Mouse (Mus musculus) limb, embryonic 12.5 days (tissue): Measurements from ENCODE around the gene Atp2c2. TPM values are rescaled to one million over a fixed set of nuclear protein-coding genes. Genes with fewer than 3 reads are reported as not detected.
A peak's percentile ranks its signal among the peaks of the same experiment; 100 is the strongest.

Source experiments
- ATAC-seq: fragments of 200-750 bp; cut with Nextera tagmentation; 2 replicates; pipeline ENCODE4 v1.8.0; 2017; ENCODE audit warnings: low read depth, moderate TSS enrichment; ENCODE audit not compliant: insufficient number of reproducible peaks, insufficient read depth, low FRiP score, low TSS enrichment
- H3K27ac ChIP-seq: fragments of 300-500 bp; sonication (generic); 2 replicates; pipeline ENCODE4 v1.5.1; 2016; ENCODE audit warnings: mild to moderate bottlenecking, moderate library complexity
- H3K27me3 ChIP-seq: fragments of 300-500 bp; sonication (generic); 2 replicates; pipeline ENCODE4 v1.6.1; 2016; ENCODE audit warnings: mild to moderate bottlenecking, moderate library complexity
- H3K36me3 ChIP-seq: fragments of 300-500 bp; sonication (generic); 2 replicates; pipeline ENCODE4 v1.6.1; 2016; ENCODE audit warnings: mild to moderate bottlenecking, moderate library complexity
- H3K4me1 ChIP-seq: fragments of 300-500 bp; sonication (generic); replicated peaks from 2 replicates; pipeline ENCODE4 v1.6.1; 2016
- H3K4me2 ChIP-seq: fragments of 300-500 bp; sonication (generic); 2 replicates; pipeline ENCODE4 v1.6.1; 2016; ENCODE audit warnings: mild to moderate bottlenecking, moderate library complexity
- H3K4me3 ChIP-seq: fragments of 300-500 bp; sonication (generic); replicated peaks from 2 replicates; pipeline ENCODE4 v1.5.1; 2016; ENCODE audit warnings: mild to moderate bottlenecking
- H3K9ac ChIP-seq: fragments of 300-500 bp; sonication (generic); replicated peaks from 2 replicates; pipeline ENCODE4 v1.6.1; 2016; ENCODE audit warnings: mild to moderate bottlenecking, moderate library complexity
- H3K9me3 ChIP-seq: fragments of 300-500 bp; sonication (generic); 2 replicates; pipeline ENCODE4 v1.6.1; 2016; ENCODE audit warnings: mild to moderate bottlenecking, moderate library complexity
- WGBS: fragments of 180-500 bp; shearing (Covaris S2); methylation state at CpG from one replicate; pipeline ENCODE4 v1.1.7; 2016; 5-methylcytosine and 5-hydroxymethylcytosine counted together
- polyA plus RNA-seq: library from polyadenylated mRNA; unstranded; fragments of >200 nt; fragmentation: Nextera tagmentation; extraction: Ambion mirVana; gene quantifications from 2 replicates; pipeline ENCODE4 v1.2.1, GENCODE M21; 2016

Gene Atp2c2
- polyA plus RNA-seq, 1 experiment from 2014 or later: 1.9 TPM

DNA sequence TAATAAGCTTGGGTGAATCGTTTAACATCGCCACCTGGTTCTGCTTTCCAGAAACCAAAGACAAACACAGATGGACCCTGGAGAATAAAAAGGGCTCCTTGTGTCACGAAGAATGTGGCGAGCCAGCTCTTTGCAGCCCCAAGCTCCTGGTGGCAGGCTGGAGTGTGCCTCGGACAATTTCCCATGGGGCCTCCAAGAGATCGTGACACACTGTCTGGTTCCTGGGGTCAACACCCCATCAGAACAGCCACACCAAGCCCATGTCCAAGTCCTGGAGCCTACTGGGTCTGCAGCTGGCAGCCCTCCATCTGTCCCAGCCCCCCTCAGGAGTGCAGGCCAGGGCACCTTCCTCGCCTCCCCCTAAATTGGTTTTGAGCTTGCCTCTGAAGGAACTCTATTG is 78.0 kb downstream of the Atp2c2 start:
- H3K27ac ChIP-seq: peak overlapping the region; percentile 89
- 0 out of 2 replicates have a peak, but pooled peaks cover 2% of the 10 kb centered on the region for H3K9me3 ChIP-seq
- ATAC-seq: 0 out of 2 replicates have a peak, but pooled peaks have one; percentile 1
- H3K4me2 ChIP-seq: peak overlapping the region; percentile 90
- H3K4me3 ChIP-seq: peak overlapping the region; percentile 59
- H3K36me3 ChIP-seq: 0 out of 2 replicates have a peak, but pooled peaks cover 3% of the 10 kb centered on the region
- no peaks in the 10 kb centered on the region for H3K27me3 ChIP-seq
- peak overlapping the region; percentile 69 for H3K9ac ChIP-seq
- WGBS: 13% methylated on average over 7 of the region's 7 CpGs
- H3K4me1 ChIP-seq: peaks cover 20% of the 10 kb centered on the region

GRCm38 (mm10) chr8:119778263-119778662 is 78.5 kb downstream of the Atp2c2 start, which contains the start of gene Tldc1:
TSS of gene Tldc1 (minus strand) at chr8:119778416.
- under 1% methylated on average over 18 of the region's 18 CpGs for WGBS
- peak; percentile 91 for ATAC-seq

DNA sequence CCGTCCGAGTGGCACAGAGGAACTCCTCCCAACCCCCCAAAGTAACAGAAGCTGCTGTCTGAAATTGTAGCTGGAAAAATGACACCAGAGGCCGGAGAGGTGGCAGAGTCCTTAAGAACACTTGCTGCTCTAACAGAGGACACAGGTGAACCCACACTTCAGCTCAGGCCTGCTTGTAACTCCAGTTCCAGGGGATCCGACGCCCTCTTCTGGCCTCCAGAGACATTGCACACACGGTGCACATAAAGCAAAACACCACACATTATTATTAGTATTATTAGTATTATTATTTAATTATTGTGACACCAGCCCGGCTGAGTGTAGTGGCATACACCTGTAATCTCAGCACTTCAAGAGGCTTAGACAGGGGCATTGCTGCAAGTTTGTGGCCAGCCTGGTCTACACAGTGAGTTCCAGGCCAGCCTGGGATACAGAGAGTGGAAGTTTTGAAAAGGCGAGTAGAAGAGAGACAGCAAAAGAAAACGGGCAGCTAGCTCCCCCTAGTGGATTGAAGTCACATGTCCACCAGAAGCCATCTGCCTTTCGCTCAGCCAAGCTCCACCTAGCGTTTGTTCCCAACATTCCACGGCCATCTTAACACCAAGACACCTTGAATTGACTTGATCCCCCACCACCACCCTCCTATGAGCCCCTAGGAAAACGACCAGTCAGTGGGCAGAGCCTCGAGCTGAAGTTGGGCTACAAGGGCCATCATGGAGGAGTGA is 79.4 kb downstream of the Atp2c2 start:
- WGBS: 23% methylated on average over 14 of the region's 14 CpGs
- Histone ChIP-seq H3K9ac (no peak overlapping the region), H3K27me3 (no peaks in the 10 kb centered on the region)

More at GRCm38 (mm10) chr8:119778263-119778662, 78.5 kb downstream of the Atp2c2 start, which contains the start of gene Tldc1:
- Histone ChIP-seq H3K36me3 (no peaks in the 10 kb centered on the region), H3K27me3 (no peaks in the 10 kb centered on the region), H3K4me1 (peaks cover 20% of the 10 kb centered on the region), H3K9ac (peak within 1 kb of the TSS; percentile 69), H3K27ac (peak within 1 kb of the TSS; percentile 89), H3K9me3 (0 out of 2 replicates have a peak, but pooled peaks cover 2% of the 10 kb centered on the region), H3K4me2 (peak within 1 kb of the TSS; percentile 90), H3K4me3 (peak within 1 kb of the TSS; percentile 59)

GRCm38 (mm10) chr8:119780402-119781049 is 80.7 kb downstream of the Atp2c2 start:
- H3K4me1 ChIP-seq: peaks cover 23% of the 10 kb centered on the region
- WGBS: 77% methylated on average over 9 of the region's 9 CpGs
- H3K4me2 ChIP-seq: no peak overlapping the region
- no peaks in the 10 kb centered on the region for H3K9me3 ChIP-seq
- ATAC-seq: no peak
- H3K36me3 ChIP-seq: no peaks in the 10 kb centered on the region
- H3K9ac ChIP-seq: no peak overlapping the region
- H3K4me3 ChIP-seq: no peak overlapping the region
- H3K27ac ChIP-seq: no peak overlapping the region
- H3K27me3 ChIP-seq: no peaks in the 10 kb centered on the region; the same call in 1 of the 2 replicates

More for the DNA sequence above, 79.4 kb downstream of the Atp2c2 start:
- peaks cover 20% of the 10 kb centered on the region for H3K4me1 ChIP-seq
- H3K4me2 ChIP-seq: peak overlapping the region; percentile 90
- H3K4me3 ChIP-seq: no peak overlapping the region
- H3K9me3 ChIP-seq: no peaks in the 10 kb centered on the region
- no peaks in the 10 kb centered on the region for H3K36me3 ChIP-seq
- peak overlapping the region; percentile 36; the same call in 1 of the 2 replicates for H3K27ac ChIP-seq
- no peak for ATAC-seq

GRCm38 (mm10) chr8:119781086-119781840 is 81.5 kb downstream of the Atp2c2 start:
- Histone ChIP-seq H3K27ac (no peak overlapping the region), H3K9me3 (no peaks in the 10 kb centered on the region), H3K27me3 (no peaks in the 10 kb centered on the region; the same call in 1 of the 2 replicates), H3K4me3 (no peak overlapping the region), H3K4me1 (peaks cover 30% of the 10 kb centered on the region), H3K36me3 (no peaks in the 10 kb centered on the region), H3K4me2 (no peak overlapping the region), H3K9ac (no peak overlapping the region)
- WGBS: 72% methylated on average over 4 of the region's 4 CpGs
- no peak for ATAC-seq

DNA sequence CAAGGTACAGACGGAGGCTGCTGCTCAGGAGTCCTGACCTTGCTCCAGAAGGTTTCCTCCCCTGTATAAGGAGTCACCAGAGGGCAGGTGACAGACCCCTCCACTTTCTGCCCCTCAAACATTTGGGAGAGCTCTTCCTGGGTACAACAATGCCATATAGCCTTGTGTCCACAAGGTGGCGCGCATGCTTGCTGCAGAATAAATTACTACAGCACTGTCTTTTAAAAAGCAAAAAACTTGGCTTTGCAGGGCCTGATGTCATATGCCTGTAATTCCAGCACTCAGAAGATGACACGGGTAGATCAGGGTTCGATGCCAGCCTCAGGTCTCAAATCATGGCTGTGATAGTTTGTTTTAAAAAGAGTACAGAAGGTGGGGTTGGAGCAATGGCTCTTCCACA is 82.9 kb downstream of the Atp2c2 start:
- H3K4me2 ChIP-seq: no peak overlapping the region

GRCm38 (mm10) chr8:119783579-119783978 is 83.8 kb downstream of the Atp2c2 start:
- no peak for ATAC-seq
- Histone ChIP-seq H3K4me1 (peaks cover 16% of the 10 kb centered on the region), H3K27me3 (no peaks in the 10 kb centered on the region; the same call in 1 of the 2 replicates), H3K4me2 (no peak overlapping the region), H3K4me3 (no peak overlapping the region), H3K27ac (no peak overlapping the region), H3K9ac (no peak overlapping the region), H3K36me3 (no peaks in the 10 kb centered on the region), H3K9me3 (no peaks in the 10 kb centered on the region)
- 77% methylated on average over 6 of the region's 6 CpGs for WGBS

More for the DNA sequence above, 82.9 kb downstream of the Atp2c2 start:
- no peaks in the 10 kb centered on the region for H3K9me3 ChIP-seq
- WGBS: 7% methylated on average over 5 of the region's 5 CpGs
- no peak overlapping the region for H3K27ac ChIP-seq
- H3K9ac ChIP-seq: no peak overlapping the region
- H3K36me3 ChIP-seq: no peaks in the 10 kb centered on the region
- peaks cover 20% of the 10 kb centered on the region for H3K4me1 ChIP-seq
- no peak overlapping the region for H3K4me3 ChIP-seq
- H3K27me3 ChIP-seq: no peaks in the 10 kb centered on the region; the same call in 1 of the 2 replicates
- ATAC-seq: no peak

- WGBS: 39% methylated on average over 9 of the region's 9 CpGs
- Histone ChIP-seq H3K27me3 (no peaks in the 10 kb centered on the region; the same call in 1 of the 2 replicates), H3K9me3 (no peaks in the 10 kb centered on the region), H3K4me2 (no peak overlapping the region), H3K36me3 (no peaks in the 10 kb centered on the region), H3K4me3 (no peak overlapping the region), H3K9ac (no peak overlapping the region), H3K4me1 (peaks cover 11% of the 10 kb centered on the region), H3K27ac (no peak overlapping the region)
- no peak for ATAC-seq
These were observed 84.3 kb downstream of the Atp2c2 start for GRCm38 (mm10) chr8:119784141-119784574.

DNA sequence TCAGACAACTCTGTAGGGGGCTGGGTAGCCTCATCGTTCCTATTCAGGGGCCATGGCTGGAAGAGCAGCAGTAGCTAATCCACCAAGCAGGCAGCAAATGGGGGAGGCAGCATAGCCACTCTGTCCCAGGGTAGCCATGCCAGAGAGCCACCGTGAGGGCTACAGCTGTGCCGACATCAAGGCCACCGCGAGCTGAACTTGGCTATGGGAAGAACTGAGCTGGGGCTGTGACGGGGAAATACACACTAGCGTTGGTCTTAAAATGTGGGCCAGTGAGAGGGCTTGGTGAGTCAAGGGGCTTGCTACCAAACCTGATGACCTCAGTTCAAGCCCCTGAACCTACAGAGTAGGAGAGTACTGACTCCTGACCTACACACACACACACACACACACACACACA is 84.9 kb downstream of the Atp2c2 start:
- no peak overlapping the region for H3K9ac ChIP-seq
- WGBS: 70% methylated on average over 7 of the region's 7 CpGs
- H3K27ac ChIP-seq: no peak overlapping the region
- no peak overlapping the region for H3K4me2 ChIP-seq
- ATAC-seq: no peak
- H3K4me3 ChIP-seq: no peak overlapping the region
- H3K27me3 ChIP-seq: no peaks in the 10 kb centered on the region; the same call in 1 of the 2 replicates
- H3K4me1 ChIP-seq: peaks cover 11% of the 10 kb centered on the region
- H3K9me3 ChIP-seq: no peaks in the 10 kb centered on the region
- no peaks in the 10 kb centered on the region for H3K36me3 ChIP-seq

- Histone ChIP-seq H3K4me2 (no peak overlapping the region), H3K4me1 (peaks cover 17% of the 10 kb centered on the region), H3K27ac (no peak overlapping the region), H3K9ac (no peak overlapping the region), H3K9me3 (no peaks in the 10 kb centered on the region), H3K36me3 (no peaks in the 10 kb centered on the region), H3K4me3 (no peak overlapping the region), H3K27me3 (no peaks in the 10 kb centered on the region; the same call in 1 of the 2 replicates)
- WGBS: 50% methylated on average over 18 of the region's 18 CpGs
- no peak for ATAC-seq
These were observed 86.1 kb downstream of the Atp2c2 start for GRCm38 (mm10) chr8:119785764-119786405.
